Mouse (Mus musculus) hindlimb bud, embryonic 11.5 days (tissue): ENCODE measurements around the gene Nup85.

Source experiments
- DNase-seq: peaks from one replicate; pipeline ENCODE4 v3.0.0-alpha.2; 2012; ENCODE audit warnings: low read depth, low spot score; ENCODE audit errors: extremely low spot score

Nup85 gene

GRCm38 (mm10) chr11:115630532-115631504 is 66.6 kb downstream of the Nup85 start:
- no peak for DNase-seq

GRCm38 (mm10) chr11:115631505-115631890 is 67.3 kb downstream of the Nup85 start:
- DNase-seq, result no peak

- DNase-seq, result no peak
These were observed 68.0 kb downstream of the Nup85 start for GRCm38 (mm10) chr11:115632247-115632646.

DNA sequence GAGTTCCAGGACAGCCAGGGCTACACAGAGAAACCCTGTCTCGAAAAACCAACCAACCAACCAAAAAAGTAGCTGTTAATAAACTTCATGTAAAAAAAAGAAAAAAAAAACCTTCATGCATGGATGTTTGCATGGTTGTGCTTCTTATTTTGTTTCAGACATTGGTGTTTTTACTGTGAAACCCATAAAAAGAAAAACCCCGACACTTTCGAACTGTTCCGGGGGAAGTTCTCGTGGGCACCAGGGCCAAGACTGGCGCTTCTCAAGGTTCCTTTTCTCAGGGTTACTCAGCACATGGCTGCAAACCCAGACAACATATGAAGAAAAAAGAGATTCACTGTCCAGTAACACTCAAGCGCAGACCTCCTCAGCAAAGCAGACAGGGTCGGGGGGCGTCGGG is 68.6 kb downstream of the Nup85 start:
- DNase-seq, result no peak
